Comparison of ENCODE assay signal across 8 mouse cellular contexts in the genomic region with DNA sequence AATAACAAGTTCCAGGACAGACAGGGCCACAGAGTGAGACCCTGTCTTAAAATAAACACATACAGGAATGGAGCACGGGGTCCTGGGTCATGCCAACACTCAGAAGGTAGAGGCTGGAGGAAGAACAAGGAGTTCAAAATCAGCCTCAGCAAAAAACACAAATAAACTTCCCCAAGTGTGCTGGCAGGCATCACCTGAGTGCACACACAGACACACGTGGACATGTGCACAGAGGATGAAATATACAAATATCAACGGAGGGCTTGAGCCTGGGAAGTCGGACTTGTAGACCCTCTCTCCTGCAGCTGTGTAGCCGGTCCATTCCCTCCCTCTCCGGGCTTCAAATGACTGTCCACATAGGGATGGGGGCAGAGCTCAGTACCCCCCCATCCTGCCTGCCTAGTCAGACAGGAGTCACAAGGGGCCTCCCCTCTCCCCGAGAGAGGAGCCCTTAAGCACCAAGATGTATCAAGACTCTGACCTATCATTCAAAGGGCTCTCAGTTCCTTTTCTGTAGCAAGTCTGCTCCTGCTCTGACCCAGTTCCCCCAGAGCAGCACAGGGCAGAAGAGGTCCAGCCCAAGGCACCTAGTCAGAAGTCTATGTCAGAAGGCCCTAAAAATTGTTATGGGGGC. TPM values are rescaled to one million over a fixed set of nuclear protein-coding genes. Genes with fewer than 3 reads are reported as not detected.
A peak's percentile ranks its signal among the peaks of the same experiment; 100 is the strongest.
DNase-seq lines count a peak whose midpoint lies in the region; ATAC-seq and TF ChIP-seq lines count a peak whose summit lies in the region.

No protein-coding gene starts in this region.

- no peaks in the 10 kb centered on the region for H3K9me3 ChIP-seq in heart, embryonic 14.5 days (ENCODE audit: control insufficient read depth, low read length)
- no peaks in the 10 kb centered on the region for H3K9me3 ChIP-seq in ES-Bruce4 (replicated peaks; ENCODE audit: control insufficient read depth, insufficient read depth, low read length, poor library complexity, severe bottlenecking)
- H3K9me3 ChIP-seq in forebrain, embryonic 16.5 days (ENCODE audit: control insufficient read depth, low read length): no peaks in the 10 kb centered on the region

- peak overlapping the region; percentile 100 for H3K9ac ChIP-seq in heart, embryonic 14.5 days (ENCODE audit: low read length)
- peak overlapping the region; percentile 99 for H3K9ac ChIP-seq in ES-Bruce4 (ENCODE audit: low read depth, poor library complexity, severe bottlenecking)
- H3K9ac ChIP-seq in forebrain, embryonic 16.5 days (replicated peaks; ENCODE audit: low read depth, low read length): peak overlapping the region; percentile 79

- 19% methylated on average over 7 of the region's 7 CpGs for WGBS in heart, embryonic 14.5 days
- WGBS in forebrain, embryonic 16.5 days: 8% methylated on average over 7 of the region's 7 CpGs
- 22% methylated on average over 7 of the region's 7 CpGs for WGBS in macrophage (ENCODE audit: missing documents)

- H3K27ac ChIP-seq in heart, embryonic 14.5 days (replicated peaks in 1 of 2; ENCODE audit: control insufficient read depth in 1 of 2, insufficient read depth in 1 of 2, low read depth in 2 of 2, low read length in 2 of 2): peak overlapping the region; percentile 94 to 99
- peak overlapping the region; percentile 40 for H3K27ac ChIP-seq in ES-Bruce4 (ENCODE audit: insufficient read depth, low read length)
- peak overlapping the region; percentile 98 for H3K27ac ChIP-seq in forebrain, embryonic 16.5 days (ENCODE audit: low read length)
- H3K27ac ChIP-seq in macrophage: peak overlapping the region; percentile 60

- TF ChIP-seq POLR2A in ES-Bruce4 (IDR thresholded peaks at IDR 0.05; ENCODE audit: insufficient read depth, low read length): no peak

- ATAC-seq in heart, embryonic 14.5 days (ENCODE audit: insufficient number of reproducible peaks, insufficient read depth, low FRiP score, low read depth): no peak
- no peak for ATAC-seq in forebrain, embryonic 16.5 days

- no peak for TF ChIP-seq EP300 in ES-Bruce4 (IDR thresholded peaks at IDR 0.05; ENCODE audit: insufficient read depth, low read depth, low read length)

- H3K79me2 ChIP-seq in macrophage (ENCODE audit: inconsistent target): peaks cover 78% of the 10 kb centered on the region

- no peaks in the 10 kb centered on the region for H3K27me3 ChIP-seq in heart, embryonic 14.5 days (ENCODE audit: control insufficient read depth, insufficient read depth, low read length)
- no peaks in the 10 kb centered on the region for H3K27me3 ChIP-seq in ES-Bruce4 (ENCODE audit: control insufficient read depth, insufficient read depth, low read length, poor library complexity, severe bottlenecking)
- no peaks in the 10 kb centered on the region for H3K27me3 ChIP-seq in forebrain, embryonic 16.5 days (replicated peaks; ENCODE audit: control insufficient read depth, insufficient read depth, low read length)

- intact Hi-C loops in left cerebral cortex, postnatal 25 days (cut with DNase I): no loop called here

- peaks cover under 1% of the 10 kb centered on the region for H3K36me3 ChIP-seq in heart, embryonic 14.5 days (ENCODE audit: control insufficient read depth, insufficient read depth, low read length)
- H3K36me3 ChIP-seq in ES-Bruce4 (ENCODE audit: control insufficient read depth, insufficient read depth, low read length, poor library complexity, severe bottlenecking) (no peaks in the 10 kb centered on the region), macrophage (ENCODE audit: inconsistent target) (no peaks in the 10 kb centered on the region)
- H3K36me3 ChIP-seq in forebrain, embryonic 16.5 days (ENCODE audit: control insufficient read depth, insufficient read depth): no peaks in the 10 kb centered on the region

- no peak for TF ChIP-seq CTCF in ES-Bruce4 (IDR thresholded peaks at IDR 0.05; ENCODE audit: low read depth, low read length)

- peak overlapping the region; percentile 94 for H3K4me2 ChIP-seq in heart, embryonic 14.5 days (ENCODE audit: low read length)
- H3K4me2 ChIP-seq in forebrain, embryonic 16.5 days (ENCODE audit: low read length): peak overlapping the region; percentile 79

- peaks cover 56 to 77% of the 10 kb centered on the region in 2 experiments for H3K4me1 ChIP-seq in heart, embryonic 14.5 days (ENCODE audit: control insufficient read depth in 2 of 2, insufficient read depth in 2 of 2, low read length in 2 of 2)
- peaks cover 4% of the 10 kb centered on the region for H3K4me1 ChIP-seq in ES-Bruce4 (ENCODE audit: control insufficient read depth, insufficient read depth, low read length)
- H3K4me1 ChIP-seq in forebrain, embryonic 16.5 days (replicated peaks; ENCODE audit: control insufficient read depth, insufficient read depth, low read length): peaks cover 72% of the 10 kb centered on the region

- no peak for DNase-seq in heart, adult 8-10 months (ENCODE audit: low spot score)
- no peak for DNase-seq in left cerebral cortex, postnatal 25 days (ENCODE audit: low spot score in 2 of 2)
- no peak for DNase-seq in frontal cortex, adult 2 months (ENCODE audit: extremely low spot score in 1 of 2, low spot score in 1 of 2)
- no peak for DNase-seq in frontal cortex, postnatal 10 days (ENCODE audit: low spot score in 2 of 2)

- H3K4me3 ChIP-seq in heart, embryonic 14.5 days (ENCODE audit: control insufficient read depth in 1 of 2, insufficient read depth in 1 of 2, low read depth in 1 of 2, low read length in 2 of 2): peak overlapping the region; percentile 39 to 99
- H3K4me3 ChIP-seq in ES-Bruce4 (ENCODE audit: low read depth, low read length) (peak overlapping the region; percentile 43), macrophage (ENCODE audit: inconsistent target) (no peak overlapping the region)
- H3K4me3 ChIP-seq in forebrain, embryonic 16.5 days (replicated peaks; ENCODE audit: low read length): peak overlapping the region; percentile 87

RNA-seq across cellular contexts. Expression of gene Pprc1, which starts 3.3 kb away (rescaled TPM):
- 24.6 and 26.4 TPM in 2 replicates for polyA plus RNA-seq in heart, embryonic 14.5 days (2014; fragmentation: Nextera tagmentation; extraction: Ambion mirVana)
- total RNA-seq in heart, adult 8-10 months (2022): 10 to 100 TPM; 12.3 to 17.0 (median 13.8) TPM
- polyA plus RNA-seq in ES-Bruce4 (2011; ENCODE audit: insufficient read depth, insufficient read length, low read depth, missing spikeins) (114 and 141 TPM in 2 replicates), macrophage (2018) (13.1 to 26.2 TPM (median 15.9 TPM) in 3 replicates)
- polyA plus RNA-seq in forebrain, embryonic 16.5 days (2015; fragmentation: Nextera tagmentation; extraction: Ambion mirVana): 21.8 and 25.9 TPM in 2 replicates
- total RNA-seq in macrophage (2018; cell fraction: chromatin; rRNA removed): 100 to 1,000 TPM in 8 of 26 experiments, 10 to 100 TPM in 18; 39.0 to 165 (median 87.4) TPM
- total RNA-seq in macrophage (2018; cell fraction: cytosol; rRNA removed): 10 to 100 TPM in 25 of 26 experiments, 1 to 10 TPM in 1; 9.7 to 26.8 (median 18.4) TPM
- 100 to 1,000 TPM in 1 of 26 experiments, 10 to 100 TPM in 25; 32.4 to 133 (median 55.7) TPM for total RNA-seq in macrophage (2018; cell fraction: nucleus; rRNA removed)
- 10 to 100 TPM; 23.3 to 27.7 TPM for total RNA-seq in left cerebral cortex, postnatal 25 days (2021)
- polyA plus RNA-seq in frontal cortex, adult 2 months (2012; rRNA removed): 15.9 TPM in 2 replicates

RNA-seq across cellular contexts. Expression of gene Ldb1, which starts 3.6 kb away (rescaled TPM):
- polyA plus RNA-seq in heart, embryonic 14.5 days (2014; fragmentation: Nextera tagmentation; extraction: Ambion mirVana): 58.8 and 66.5 TPM in 2 replicates
- 10 to 100 TPM; 37.1 to 51.0 (median 42.0) TPM for total RNA-seq in heart, adult 8-10 months (2022)
- polyA plus RNA-seq in ES-Bruce4 (2011; ENCODE audit: insufficient read depth, insufficient read length, low read depth, missing spikeins): 146 and 155 TPM in 2 replicates
- 120 and 130 TPM in 2 replicates for polyA plus RNA-seq in forebrain, embryonic 16.5 days (2015; fragmentation: Nextera tagmentation; extraction: Ambion mirVana)
- total RNA-seq in macrophage (2018; cell fraction: chromatin; rRNA removed): 100 to 1,000 TPM in 15 of 26 experiments, 10 to 100 TPM in 11; 34.5 to 266 (median 130) TPM
- 10 to 100 TPM; 34.0 to 73.6 (median 58.4) TPM for total RNA-seq in macrophage (2018; cell fraction: cytosol; rRNA removed)
- 100 to 1,000 TPM in 10 of 26 experiments, 10 to 100 TPM in 16; 31.1 to 202 (median 91.8) TPM for total RNA-seq in macrophage (2018; cell fraction: nucleus; rRNA removed)
- polyA plus RNA-seq in macrophage (2018): 59.8 to 83.3 TPM (median 73.3 TPM) in 3 replicates
- 100 to 1,000 TPM; 104 to 105 TPM for total RNA-seq in left cerebral cortex, postnatal 25 days (2021)
- polyA plus RNA-seq in frontal cortex, adult 2 months (2012; rRNA removed): 171 and 172 TPM in 2 replicates

RNA-seq across cellular contexts. Expression of gene Nolc1, which starts 34.2 kb away (rescaled TPM):
- 36.5 and 37.1 TPM in 2 replicates for polyA plus RNA-seq in heart, embryonic 14.5 days (2014; fragmentation: Nextera tagmentation; extraction: Ambion mirVana)
- 10 to 100 TPM; 18.4 to 19.6 (median 18.7) TPM for total RNA-seq in heart, adult 8-10 months (2022)
- 157 and 164 TPM in 2 replicates for polyA plus RNA-seq in ES-Bruce4 (2011; ENCODE audit: insufficient read depth, insufficient read length, low read depth, missing spikeins)
- polyA plus RNA-seq in forebrain, embryonic 16.5 days (2015; fragmentation: Nextera tagmentation; extraction: Ambion mirVana): 79.5 and 80.8 TPM in 2 replicates
- total RNA-seq in macrophage (2018; cell fraction: chromatin; rRNA removed): 10 to 100 TPM in 21 of 26 experiments, 1 to 10 TPM in 5; 8.0 to 23.2 (median 13.6) TPM
- total RNA-seq in macrophage (2018; cell fraction: cytosol; rRNA removed): 10 to 100 TPM; 12.1 to 23.2 (median 17.5) TPM
- total RNA-seq in macrophage (2018; cell fraction: nucleus; rRNA removed): 10 to 100 TPM in 17 of 26 experiments, 1 to 10 TPM in 9; 4.8 to 47.3 (median 11.5) TPM
- polyA plus RNA-seq in macrophage (2018): 18.8 to 68.9 TPM (median 43.9 TPM) in 3 replicates
- total RNA-seq in left cerebral cortex, postnatal 25 days (2021): 10 to 100 TPM; 40.1 to 41.8 TPM
- 37.1 and 41.8 TPM in 2 replicates for polyA plus RNA-seq in frontal cortex, adult 2 months (2012; rRNA removed)

RNA-seq across cellular contexts. Expression of gene Hps6, which starts 38.1 kb away (rescaled TPM):
- polyA plus RNA-seq in heart, embryonic 14.5 days (2014; fragmentation: Nextera tagmentation; extraction: Ambion mirVana): 3.3 and 4.0 TPM in 2 replicates
- 1 to 10 TPM; 5.3 to 6.7 (median 6.1) TPM for total RNA-seq in heart, adult 8-10 months (2022)
- polyA plus RNA-seq in ES-Bruce4 (2011; ENCODE audit: insufficient read depth, insufficient read length, low read depth, missing spikeins): 3.1 and 3.3 TPM in 2 replicates
- polyA plus RNA-seq in forebrain, embryonic 16.5 days (2015; fragmentation: Nextera tagmentation; extraction: Ambion mirVana): 3.4 and 3.7 TPM in 2 replicates
- 10 to 100 TPM in 3 of 26 experiments, 1 to 10 TPM in 23; 2.3 to 11.7 (median 6.8) TPM for total RNA-seq in macrophage (2018; cell fraction: chromatin; rRNA removed)
- 10 to 100 TPM in 7 of 26 experiments, 1 to 10 TPM in 19; 5.4 to 13.8 (median 8.9) TPM for total RNA-seq in macrophage (2018; cell fraction: cytosol; rRNA removed)
- total RNA-seq in macrophage (2018; cell fraction: nucleus; rRNA removed): 10 to 100 TPM in 8 of 26 experiments, 1 to 10 TPM in 18; 4.7 to 18.3 (median 8.8) TPM
- polyA plus RNA-seq in macrophage (2018): 5.1 to 9.8 TPM (median 9.4 TPM) in 3 replicates
- 1 to 10 TPM; 5.7 TPM for total RNA-seq in left cerebral cortex, postnatal 25 days (2021)
- 3.1 and 3.6 TPM in 2 replicates for polyA plus RNA-seq in frontal cortex, adult 2 months (2012; rRNA removed)

RNA-seq across cellular contexts. Expression of gene Armh3, which starts 43.1 kb away (rescaled TPM):
- 13.9 and 14.1 TPM in 2 replicates for polyA plus RNA-seq in heart, embryonic 14.5 days (2014; fragmentation: Nextera tagmentation; extraction: Ambion mirVana)
- 10 to 100 TPM; 14.8 to 19.0 (median 16.0) TPM for total RNA-seq in heart, adult 8-10 months (2022)
- polyA plus RNA-seq in ES-Bruce4 (2011; ENCODE audit: insufficient read depth, insufficient read length, low read depth, missing spikeins) (17.1 and 18.6 TPM in 2 replicates), macrophage (2018) (9.3 to 14.2 TPM (median 10.7 TPM) in 3 replicates)
- polyA plus RNA-seq in forebrain, embryonic 16.5 days (2015; fragmentation: Nextera tagmentation; extraction: Ambion mirVana): 23.8 and 25.3 TPM in 2 replicates
- total RNA-seq in macrophage (2018; cell fraction: chromatin; rRNA removed): 10 to 100 TPM; 34.8 to 90.3 (median 60.6) TPM
- total RNA-seq in macrophage (2018; cell fraction: cytosol; rRNA removed): 10 to 100 TPM in 20 of 26 experiments, 1 to 10 TPM in 6; 7.4 to 14.5 (median 10.9) TPM
- total RNA-seq in macrophage (2018; cell fraction: nucleus; rRNA removed): 10 to 100 TPM; 13.8 to 56.2 (median 26.6) TPM
- 10 to 100 TPM; 19.7 to 19.8 TPM for total RNA-seq in left cerebral cortex, postnatal 25 days (2021)
- polyA plus RNA-seq in frontal cortex, adult 2 months (2012; rRNA removed): 14.9 and 16.2 TPM in 2 replicates

Comparison
In these comparisons a context has a peak if more than half of its experiments do, and no peak if none do; other contexts are left out.
1. H3K27ac ChIP-seq: peak in every context shown above with its lines; median percentile 98 in forebrain, embryonic 16.5 days; 96 in heart, embryonic 14.5 days; 60 in macrophage; 40 in ES-Bruce4.